Mouse (Mus musculus) frontal cortex, postnatal 36 days (tissue): ENCODE results near the gene Cep97.
A peak's percentile ranks its signal among the peaks of the same experiment; 100 is the strongest.
"Not testable (repeated sequence)": the region's sequence is repeated elsewhere in the genome, so short reads cannot be mapped to it uniquely, and the experiment has no call there.

ENCODE experiments used
- DNase-seq, 2 experiments: peaks; one replicate each; pipeline ENCODE4 v3.0.0; 2022; ENCODE audit warnings: low spot score in 2 of 2

Gene Cep97

GRCm38 (mm10) chr16:55934453-55935037 lies at the start of gene Cep97:
Gene Cep97 (minus strand): TSS chr16:55934855.
- peak; percentile 94 to 97 for DNase-seq

GRCm38 (mm10) chr16:55974903-55975285 lies 40.2 kb upstream of the Cep97 start:
- peak in 1 of 2 experiments; percentile 24 for DNase-seq

GRCm38 (mm10) chr16:55974256-55974902 lies 39.7 kb upstream of the Cep97 start:
- peak; percentile 71 to 79 for DNase-seq

GRCm38 (mm10) chr16:55973431-55974255 lies 39.0 kb upstream of the Cep97 start, which contains the start of gene Zbtb11:
Gene Zbtb11 (plus strand): TSS chr16:55973883.
- peak; percentile 98 to 99 for DNase-seq

GRCm38 (mm10) chr16:55972626-55973201 lies 38.1 kb upstream of the Cep97 start:
- DNase-seq = no peak

GRCm38 (mm10) chr16:55971735-55972615 lies 37.3 kb upstream of the Cep97 start:
- DNase-seq = no peak

GRCm38 (mm10) chr16:55970416-55970815 lies 35.8 kb upstream of the Cep97 start:
- no peak for DNase-seq

GRCm38 (mm10) chr16:55969147-55969546 lies 34.5 kb upstream of the Cep97 start:
- no peak for DNase-seq

- DNase-seq = no peak
These were observed 32.6 kb upstream of the Cep97 start for GRCm38 (mm10) chr16:55967221-55967620.

- peak; percentile 97 to 98 for DNase-seq
These were observed 31.7 kb upstream of the Cep97 start, which contains the start of gene Rpl24 for GRCm38 (mm10) chr16:55966212-55966871. Gene Rpl24 (plus strand): TSS chr16:55966275.

GRCm38 (mm10) chr16:55964126-55964949 lies 29.7 kb upstream of the Cep97 start:
- DNase-seq = peak in 1 of 2 experiments; percentile 47

GRCm38 (mm10) chr16:55963068-55963467 lies 28.4 kb upstream of the Cep97 start:
- DNase-seq = not testable (repeated sequence)

GRCm38 (mm10) chr16:55954196-55954595 lies 19.5 kb upstream of the Cep97 start:
- DNase-seq = not testable (repeated sequence)

GRCm38 (mm10) chr16:55952771-55953170 lies 18.1 kb upstream of the Cep97 start:
- no peak for DNase-seq

GRCm38 (mm10) chr16:55951679-55952327 lies 17.1 kb upstream of the Cep97 start:
- no peak for DNase-seq

GRCm38 (mm10) chr16:55950946-55951678 lies 16.5 kb upstream of the Cep97 start:
- peak; percentile 64 to 86 for DNase-seq

- DNase-seq = no peak
These were observed 15.8 kb upstream of the Cep97 start for GRCm38 (mm10) chr16:55950462-55950861.

- DNase-seq = no peak
These were observed 14.3 kb upstream of the Cep97 start for GRCm38 (mm10) chr16:55948963-55949362.
